Mouse (Mus musculus) kidney, adult 2 months (tissue): Measurements from ENCODE around the gene E330009J07Rik.

Experiments
- CTCF ChIP-seq: fragments of 200-500 bp; conservative IDR thresholded peaks from 2 replicates; pipeline ENCODE4 v1.5.1; 2011; ENCODE audit warnings: low read depth, mild to moderate bottlenecking, control low read depth, low read length, moderate library complexity, mixed read lengths; ENCODE audit not compliant: insufficient read depth, insufficient read length
- POLR2A ChIP-seq: fragments of 200-500 bp; IDR thresholded peaks from one replicate; pipeline ENCODE4 v1.6.1; 2011; ENCODE audit warnings: low read depth, low read length, control low read depth

- TF ChIP-seq CTCF (no peak), POLR2A (no peak)
Measured at GRCm38 (mm10) chr6:40427441-40427840, 8.5 kb downstream of the E330009J07Rik start.
